Mouse (Mus musculus) cerebellum, postnatal 14 days (tissue): ENCODE data around the gene Ube2e1.
"Not testable (repeated sequence)": the region's sequence is repeated elsewhere in the genome, so short reads cannot be mapped to it uniquely, and the experiment has no call there.

ENCODE experiments used
- DNase-seq, 2 experiments: peaks; one replicate each; pipeline ENCODE4 v3.0.0; 2021; ENCODE audit warnings: mixed read lengths in 2 of 2

Ube2e1 gene

GRCm38 (mm10) chr14:18240132-18240531 is 91.5 kb downstream of the Ube2e1 start:
- no peak for DNase-seq

- peak; percentile 99 for DNase-seq
Observed at GRCm38 (mm10) chr14:18238750-18239731, 92.6 kb downstream of the Ube2e1 start, which contains the start of gene Nr1d2. Gene Nr1d2, minus strand, starts transcription at chr14:18239127.

GRCm38 (mm10) chr14:18238131-18238749 is 93.4 kb downstream of the Ube2e1 start:
- DNase-seq, result peak; percentile 99

- no peak for DNase-seq
Observed at GRCm38 (mm10) chr14:18237381-18237780, 94.3 kb downstream of the Ube2e1 start.

- not testable (repeated sequence) for DNase-seq
Observed at GRCm38 (mm10) chr14:18236496-18237235, 95.0 kb downstream of the Ube2e1 start.

GRCm38 (mm10) chr14:18233981-18234960 is 97.4 kb downstream of the Ube2e1 start:
- DNase-seq, result peak in 1 of 2 experiments; percentile 49

GRCm38 (mm10) chr14:18233076-18233475 is 98.6 kb downstream of the Ube2e1 start:
- DNase-seq, result no peak
